Mouse (Mus musculus): ENCODE results near the gene Depdc5. TPM values are rescaled to one million over a fixed set of nuclear protein-coding genes. Genes with fewer than 3 reads are reported as not detected.
A peak's percentile ranks its signal among the peaks of the same experiment; 100 is the strongest.

Depdc5 gene
- polyA plus RNA-seq, 1 experiment: 16.1 TPM

- H3K27ac ChIP-seq (ENCODE audit: control insufficient read depth, insufficient read depth, low read depth, low read length): peak overlapping the region; percentile 37
Observed at GRCm38 (mm10) chr5:32857781-32858220, 5.7 kb upstream of the Depdc5 start.

GRCm38 (mm10) chr5:32861082-32861481 is 2.4 kb upstream of the Depdc5 start:
- TF ChIP-seq CTCF (IDR thresholded peaks at IDR 0.05; ENCODE audit: control insufficient read depth, insufficient read depth, insufficient replicate concordance, low read depth, low read length) (no peak), POLR2A (IDR thresholded peaks at IDR 0.05; ENCODE audit: control insufficient read depth, low read depth, low read length) (no peak)
- Histone ChIP-seq H3K36me3 (ENCODE audit: control insufficient read depth, insufficient read depth, low read length) (no peaks in the 10 kb centered on the region), H3K4me3 (ENCODE audit: control insufficient read depth, low read depth, low read length) (no peak overlapping the region), H3K4me1 (ENCODE audit: control insufficient read depth, insufficient read depth, low read length) (peaks cover 11% of the 10 kb centered on the region), H3K27ac (ENCODE audit: control insufficient read depth, insufficient read depth, low read depth, low read length) (no peak overlapping the region), H3K27me3 (ENCODE audit: control insufficient read depth, insufficient read depth, low read length) (no peaks in the 10 kb centered on the region)

More at GRCm38 (mm10) chr5:32857781-32858220, 5.7 kb upstream of the Depdc5 start:
- Histone ChIP-seq H3K4me3 (ENCODE audit: control insufficient read depth, low read depth, low read length) (peak overlapping the region; percentile 60), H3K4me1 (ENCODE audit: control insufficient read depth, insufficient read depth, low read length) (peaks cover 5% of the 10 kb centered on the region; the same call in 1 of the 2 replicates), H3K36me3 (ENCODE audit: control insufficient read depth, insufficient read depth, low read length) (no peaks in the 10 kb centered on the region), H3K27me3 (ENCODE audit: control insufficient read depth, insufficient read depth, low read length) (no peaks in the 10 kb centered on the region)
- no peak for TF ChIP-seq CTCF (IDR thresholded peaks at IDR 0.05; ENCODE audit: control insufficient read depth, insufficient read depth, insufficient replicate concordance, low read depth, low read length)
- peak; percentile 30; the same call in 1 of the 2 replicates for TF ChIP-seq POLR2A (IDR thresholded peaks at IDR 0.05; ENCODE audit: control insufficient read depth, low read depth, low read length)

GRCm38 (mm10) chr5:32862469-32863132 is 900 bp upstream of the Depdc5 start:
- H3K27me3 ChIP-seq (ENCODE audit: control insufficient read depth, insufficient read depth, low read length): no peaks in the 10 kb centered on the region
- H3K4me1 ChIP-seq (ENCODE audit: control insufficient read depth, insufficient read depth, low read length): peaks cover 11% of the 10 kb centered on the region
- H3K36me3 ChIP-seq (ENCODE audit: control insufficient read depth, insufficient read depth, low read length): no peaks in the 10 kb centered on the region
- H3K4me3 ChIP-seq (ENCODE audit: control insufficient read depth, low read depth, low read length): no peak overlapping the region
- H3K27ac ChIP-seq (ENCODE audit: control insufficient read depth, insufficient read depth, low read depth, low read length): no peak overlapping the region
- no peak for TF ChIP-seq CTCF (IDR thresholded peaks at IDR 0.05; ENCODE audit: control insufficient read depth, insufficient read depth, insufficient replicate concordance, low read depth, low read length)
- TF ChIP-seq POLR2A (IDR thresholded peaks at IDR 0.05; ENCODE audit: control insufficient read depth, low read depth, low read length): no peak

- H3K4me1 ChIP-seq (ENCODE audit: control insufficient read depth, insufficient read depth, low read length): 0 out of 2 replicates have a peak, but pooled peaks cover under 1% of the 10 kb centered on the region
- no peaks in the 10 kb centered on the region for H3K27me3 ChIP-seq (ENCODE audit: control insufficient read depth, insufficient read depth, low read length)
- H3K4me3 ChIP-seq (ENCODE audit: control insufficient read depth, low read depth, low read length): no peak overlapping the region
- H3K27ac ChIP-seq (ENCODE audit: control insufficient read depth, insufficient read depth, low read depth, low read length): no peak overlapping the region
- no peaks in the 10 kb centered on the region for H3K36me3 ChIP-seq (ENCODE audit: control insufficient read depth, insufficient read depth, low read length)
- TF ChIP-seq POLR2A (IDR thresholded peaks at IDR 0.05; ENCODE audit: control insufficient read depth, low read depth, low read length) (no peak), CTCF (IDR thresholded peaks at IDR 0.05; ENCODE audit: control insufficient read depth, insufficient read depth, insufficient replicate concordance, low read depth, low read length) (no peak)
Observed at GRCm38 (mm10) chr5:32869389-32870024, 6.0 kb downstream of the Depdc5 start.

GRCm38 (mm10) chr5:32872346-32872745 is 8.8 kb downstream of the Depdc5 start:
- TF ChIP-seq POLR2A (IDR thresholded peaks at IDR 0.05; ENCODE audit: control insufficient read depth, low read depth, low read length): no peak
- no peak for TF ChIP-seq CTCF (IDR thresholded peaks at IDR 0.05; ENCODE audit: control insufficient read depth, insufficient read depth, insufficient replicate concordance, low read depth, low read length)
- Histone ChIP-seq H3K27ac (ENCODE audit: control insufficient read depth, insufficient read depth, low read depth, low read length) (no peak overlapping the region), H3K4me1 (ENCODE audit: control insufficient read depth, insufficient read depth, low read length) (no peaks in the 10 kb centered on the region), H3K27me3 (ENCODE audit: control insufficient read depth, insufficient read depth, low read length) (no peaks in the 10 kb centered on the region), H3K4me3 (ENCODE audit: control insufficient read depth, low read depth, low read length) (no peak overlapping the region), H3K36me3 (ENCODE audit: control insufficient read depth, insufficient read depth, low read length) (no peaks in the 10 kb centered on the region)

GRCm38 (mm10) chr5:32886739-32887138 is 23.2 kb downstream of the Depdc5 start:
- Histone ChIP-seq H3K4me3 (ENCODE audit: control insufficient read depth, low read depth, low read length) (no peak overlapping the region), H3K27ac (ENCODE audit: control insufficient read depth, insufficient read depth, low read depth, low read length) (no peak overlapping the region), H3K36me3 (ENCODE audit: control insufficient read depth, insufficient read depth, low read length) (no peaks in the 10 kb centered on the region), H3K27me3 (ENCODE audit: control insufficient read depth, insufficient read depth, low read length) (no peaks in the 10 kb centered on the region), H3K4me1 (ENCODE audit: control insufficient read depth, insufficient read depth, low read length) (no peaks in the 10 kb centered on the region)
- TF ChIP-seq POLR2A (IDR thresholded peaks at IDR 0.05; ENCODE audit: control insufficient read depth, low read depth, low read length) (no peak), CTCF (IDR thresholded peaks at IDR 0.05; ENCODE audit: control insufficient read depth, insufficient read depth, insufficient replicate concordance, low read depth, low read length) (no peak)

- Histone ChIP-seq H3K27ac (ENCODE audit: control insufficient read depth, insufficient read depth, low read depth, low read length) (no peak overlapping the region), H3K27me3 (ENCODE audit: control insufficient read depth, insufficient read depth, low read length) (no peaks in the 10 kb centered on the region), H3K36me3 (ENCODE audit: control insufficient read depth, insufficient read depth, low read length) (no peaks in the 10 kb centered on the region; the same call in 1 of the 2 replicates), H3K4me1 (ENCODE audit: control insufficient read depth, insufficient read depth, low read length) (no peaks in the 10 kb centered on the region), H3K4me3 (ENCODE audit: control insufficient read depth, low read depth, low read length) (no peak overlapping the region)
- TF ChIP-seq POLR2A (IDR thresholded peaks at IDR 0.05; ENCODE audit: control insufficient read depth, low read depth, low read length) (no peak), CTCF (IDR thresholded peaks at IDR 0.05; ENCODE audit: control insufficient read depth, insufficient read depth, insufficient replicate concordance, low read depth, low read length) (no peak)
Observed at GRCm38 (mm10) chr5:32907496-32907895, 44.0 kb downstream of the Depdc5 start.
